Mouse (Mus musculus) liver, embryonic 13.5 days (tissue): Measurements from ENCODE around the gene Olfr828. TPM values are rescaled to one million over a fixed set of nuclear protein-coding genes. Genes with fewer than 3 reads are reported as not detected.

Experiments used
- ATAC-seq: fragments of 200-750 bp; cut with Nextera tagmentation; 2 replicates; pipeline ENCODE4 v1.8.0; 2017; ENCODE audit warnings: low read depth, mild to moderate bottlenecking, moderate number of reproducible peaks, moderate library complexity
- DNase-seq: peaks from one replicate; pipeline ENCODE4 v3.0.0; 2022
- H3K27ac ChIP-seq: fragments of 300-500 bp; sonication (generic); 2 replicates; pipeline ENCODE4 v1.5.1; 2015; ENCODE audit warnings: moderate library complexity, mild to moderate bottlenecking, inconsistent platforms
- H3K27me3 ChIP-seq: fragments of 300-500 bp; sonication (generic); 2 replicates; pipeline ENCODE4 v1.6.1; 2015; ENCODE audit warnings: mild to moderate bottlenecking, inconsistent platforms
- H3K36me3 ChIP-seq: fragments of 300-500 bp; sonication (generic); 2 replicates; pipeline ENCODE4 v1.6.1; 2015; ENCODE audit warnings: mild to moderate bottlenecking, inconsistent platforms
- H3K4me1 ChIP-seq: fragments of 300-500 bp; sonication (generic); replicated peaks from 2 replicates; pipeline ENCODE4 v1.6.1; 2015; ENCODE audit warnings: inconsistent platforms
- H3K4me2 ChIP-seq: fragments of 300-500 bp; sonication (generic); 2 replicates; pipeline ENCODE4 v1.6.1; 2015; ENCODE audit warnings: inconsistent platforms, mild to moderate bottlenecking, moderate library complexity
- H3K4me3 ChIP-seq: fragments of 300-500 bp; sonication (generic); replicated peaks from 2 replicates; pipeline ENCODE4 v1.5.1; 2015; ENCODE audit warnings: mild to moderate bottlenecking, inconsistent platforms
- H3K9ac ChIP-seq: fragments of 300-500 bp; sonication (generic); 2 replicates; pipeline ENCODE4 v1.6.1; 2015; ENCODE audit warnings: mild to moderate bottlenecking, inconsistent platforms
- H3K9me3 ChIP-seq: fragments of 300-500 bp; sonication (generic); replicated peaks from 2 replicates; pipeline ENCODE4 v1.6.1; 2016; ENCODE audit warnings: inconsistent platforms
- WGBS: fragments of 180-500 bp; shearing (Covaris S2); methylation state at CpG from one replicate; pipeline ENCODE4 v1.1.7; 2015; ENCODE audit not compliant: insufficient replicate concordance; 5-methylcytosine and 5-hydroxymethylcytosine counted together
- polyA plus RNA-seq: library from polyadenylated mRNA; unstranded; fragments of >200 nt; fragmentation: Nextera tagmentation; extraction: Ambion mirVana; gene quantifications from 2 replicates; pipeline ENCODE4 v1.2.1, GENCODE M21; 2015

Gene Olfr828
- polyA plus RNA-seq, result not detected in 2 replicates

DNA sequence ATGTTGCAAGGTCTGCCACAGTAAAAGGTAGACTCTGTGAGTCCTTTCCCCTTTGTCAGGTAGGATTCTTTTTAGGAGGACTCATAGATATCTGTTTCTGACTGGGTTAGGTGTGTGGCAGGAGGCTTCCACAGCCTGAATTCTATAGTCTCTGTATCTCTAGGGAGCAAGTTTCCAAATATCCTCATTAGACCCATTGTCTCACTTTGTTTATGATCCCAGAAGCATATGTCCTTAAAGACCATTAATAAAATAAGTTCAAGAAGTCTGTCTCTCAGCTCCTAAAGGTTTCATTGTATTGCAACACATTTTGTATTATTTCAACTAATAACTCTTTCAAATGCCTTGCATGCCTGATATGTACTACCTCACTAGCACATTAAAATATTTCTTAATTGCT, at the start of gene Olfr828:
TSS of gene Olfr828 (minus strand) at position 101 of the 400 bp plus-strand sequence.
- Histone ChIP-seq H3K4me3 (no peak within 1 kb of the TSS), H3K27ac (no peak within 1 kb of the TSS), H3K4me1 (no peaks in the 10 kb centered on the region), H3K36me3 (no peaks in the 10 kb centered on the region), H3K9ac (no peak within 1 kb of the TSS), H3K9me3 (no peaks in the 10 kb centered on the region), H3K4me2 (no peak within 1 kb of the TSS), H3K27me3 (no peaks in the 10 kb centered on the region)
- DNase-seq, result no peak
- no peak for ATAC-seq

DNA sequence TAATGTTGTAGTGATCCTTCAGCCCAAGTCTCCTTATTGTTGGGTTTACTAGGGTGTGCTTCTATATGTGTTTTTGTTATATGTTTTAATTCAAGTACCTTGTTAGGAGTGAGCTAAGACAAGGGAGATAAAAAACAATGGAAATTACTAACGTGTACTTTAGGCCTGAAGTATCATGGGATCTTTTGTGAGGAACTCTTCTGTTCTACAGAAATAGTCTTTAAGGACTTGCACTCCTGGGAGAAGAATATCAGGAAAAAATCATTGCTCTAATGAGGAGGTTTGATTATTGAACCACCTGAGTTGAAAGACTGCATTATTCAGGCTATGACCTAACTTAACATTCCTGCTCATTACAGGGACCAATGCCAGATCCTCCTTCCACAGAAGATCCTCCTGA, 35.3 kb upstream of the Olfr828 start, which contains the start of gene Olfr829:
TSS of gene Olfr829 (plus strand) at position 301 of the 400 bp plus-strand sequence.
- Histone ChIP-seq H3K9ac (no peak within 1 kb of the TSS), H3K4me3 (no peak within 1 kb of the TSS), H3K4me2 (no peak within 1 kb of the TSS), H3K27ac (no peak within 1 kb of the TSS), H3K27me3 (no peaks in the 10 kb centered on the region), H3K4me1 (no peaks in the 10 kb centered on the region), H3K36me3 (no peaks in the 10 kb centered on the region), H3K9me3 (no peaks in the 10 kb centered on the region)
- ATAC-seq (no peak), DNase-seq (no peak)
- WGBS, result 46% methylated on average over 1 of the region's 1 CpGs

- H3K4me2 ChIP-seq, result no peak overlapping the region
- no peak overlapping the region for H3K4me3 ChIP-seq
- H3K36me3 ChIP-seq, result no peaks in the 10 kb centered on the region
- no peak overlapping the region for H3K27ac ChIP-seq
- no peaks in the 10 kb centered on the region for H3K27me3 ChIP-seq
- no peaks in the 10 kb centered on the region; the same call in 1 of the 2 replicates for H3K9me3 ChIP-seq
- no peaks in the 10 kb centered on the region for H3K4me1 ChIP-seq
- 48% methylated on average over 7 of the region's 7 CpGs for WGBS
- no peak for DNase-seq
- H3K9ac ChIP-seq, result no peak overlapping the region
- no peak for ATAC-seq
Measured at GRCm38 (mm10) chr9:18785316-18785715, 34.0 kb downstream of the Olfr828 start.

DNA sequence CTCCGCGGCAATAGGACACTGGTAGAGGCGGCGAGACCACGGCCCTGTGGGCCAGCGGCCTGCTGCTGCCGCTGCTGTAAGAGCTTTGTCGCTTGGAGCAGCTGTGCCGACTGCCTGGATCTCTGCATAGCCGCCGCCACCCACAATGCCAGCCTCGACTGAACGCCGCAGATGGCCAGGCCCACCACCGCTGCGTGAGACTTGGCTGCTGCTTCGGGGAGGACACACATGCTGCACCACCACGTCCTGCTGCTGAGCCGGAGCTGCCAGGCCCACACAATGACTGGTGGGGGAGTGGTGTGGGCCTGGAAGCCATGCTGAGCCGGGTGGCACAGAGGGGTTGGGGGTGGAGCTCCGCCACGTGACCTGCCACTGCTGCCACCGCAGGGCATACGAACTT, 39.9 kb downstream of the Olfr828 start:
- no peaks in the 10 kb centered on the region for H3K36me3 ChIP-seq
- ATAC-seq (no peak), DNase-seq (no peak)
- H3K9me3 ChIP-seq, result peaks cover 6% of the 10 kb centered on the region; the same call in 1 of the 2 replicates
- H3K4me3 ChIP-seq, result no peak overlapping the region
- no peaks in the 10 kb centered on the region for H3K4me1 ChIP-seq
- no peak overlapping the region for H3K9ac ChIP-seq
- H3K27me3 ChIP-seq, result no peaks in the 10 kb centered on the region
- H3K27ac ChIP-seq, result no peak overlapping the region
- WGBS, result 62% methylated on average over 24 of the region's 24 CpGs
- H3K4me2 ChIP-seq, result no peak overlapping the region

DNA sequence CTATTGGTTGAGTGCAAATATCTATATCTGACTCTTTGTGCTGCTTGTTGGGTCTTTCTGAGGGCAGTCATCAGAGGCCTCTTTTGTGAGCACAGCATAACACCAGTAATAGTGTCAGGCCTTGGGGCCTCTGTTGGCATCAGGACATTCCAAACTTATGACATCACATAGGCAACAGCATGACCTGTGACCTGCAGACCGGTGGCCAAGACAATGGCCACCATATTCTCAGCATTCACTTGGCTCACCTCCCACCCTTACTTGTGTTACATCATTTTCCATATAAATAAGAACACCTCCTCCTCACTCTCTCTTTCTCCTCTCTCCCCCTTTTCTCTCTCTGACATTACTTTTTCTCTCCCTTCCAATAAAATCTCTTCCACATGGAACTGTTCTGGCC, 40.3 kb downstream of the Olfr828 start:
- DNase-seq, result no peak
- ATAC-seq, result no peak
- H3K4me2 ChIP-seq, result no peak overlapping the region
- no peaks in the 10 kb centered on the region for H3K36me3 ChIP-seq
- no peaks in the 10 kb centered on the region for H3K27me3 ChIP-seq
- 67% methylated on average over 1 of the region's 1 CpGs for whole genome bisulfite sequencing
- H3K4me3 ChIP-seq, result no peak overlapping the region
- peaks cover 6% of the 10 kb centered on the region; the same call in 1 of the 2 replicates for H3K9me3 ChIP-seq
- H3K4me1 ChIP-seq, result no peaks in the 10 kb centered on the region
- no peak overlapping the region for H3K9ac ChIP-seq
- no peak overlapping the region for H3K27ac ChIP-seq

Other genes starting within 250 kb of the Olfr828 start
- gene Muc16, start 145.0 kb downstream of the Olfr828 start, polyA plus RNA-seq, result 0.05 and 0.33 TPM in 2 replicates
- not detected in 2 replicates for gene Olfr24, start 55.5 kb downstream of the Olfr828 start, polyA plus RNA-seq
- not detected in 2 replicates for gene Olfr829, start 35.4 kb upstream of the Olfr828 start, polyA plus RNA-seq
- not detected in 2 replicates for gene Olfr830, start 55.2 kb upstream of the Olfr828 start, polyA plus RNA-seq
- gene Olfr832, start 117.6 kb upstream of the Olfr828 start, polyA plus RNA-seq, result not detected in 2 replicates
- not detected in 2 replicates for gene Olfr834, start 168.5 kb upstream of the Olfr828 start, polyA plus RNA-seq
- gene Olfr835, start 213.2 kb upstream of the Olfr828 start, polyA plus RNA-seq, result not detected in 2 replicates